Mouse (Mus musculus): ENCODE measurements at regions not wholly inside any gene's neighbourhood (a gene's known extent, or its start where the extent isn't known, plus 50 kb on each side); places are given as distances from the start of the nearest gene placed in this dataset.
"Not testable (repeated sequence)": the region's sequence is repeated elsewhere in the genome, so short reads cannot be mapped to it uniquely, and the experiment has no call there.

GRCm38 (mm10) chr5:78075203-78075602, 667.4 kb upstream of the Igfbp7 start:
- DNase-seq (ENCODE audit: extremely low spot score in 1 of 2, low spot score in 1 of 2): no peak

- no peak for DNase-seq (ENCODE audit: extremely low spot score in 1 of 2, low spot score in 1 of 2)
Observed at GRCm38 (mm10) chr5:78032554-78033250, 624.9 kb upstream of the Igfbp7 start.

DNA sequence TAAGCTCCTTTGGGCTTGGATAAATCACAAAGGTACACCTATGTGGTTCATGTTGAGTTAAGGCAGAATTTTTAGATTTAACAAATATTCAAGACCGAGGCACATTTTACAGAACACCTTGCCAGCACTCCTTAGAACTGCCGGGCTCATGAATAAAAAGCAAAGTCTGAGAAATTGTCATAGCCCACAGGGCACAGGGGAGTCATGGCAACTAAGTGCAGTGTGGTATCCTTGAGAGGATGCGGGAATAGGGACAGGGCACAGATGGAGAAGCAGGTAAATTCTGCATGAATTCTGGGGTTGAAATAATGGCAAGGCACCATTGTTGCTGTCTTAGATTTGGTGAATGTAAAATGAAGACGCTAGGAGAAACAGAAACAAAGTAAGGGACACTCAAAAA, 609.7 kb upstream of the Igfbp7 start:
- no peak for DNase-seq (ENCODE audit: extremely low spot score in 1 of 2, low spot score in 1 of 2)

- DNase-seq (ENCODE audit: extremely low spot score in 1 of 2, low spot score in 1 of 2): peak in 1 of 2 experiments; percentile 3
Observed at GRCm38 (mm10) chr5:77986449-77987047, 578.7 kb upstream of the Igfbp7 start.

DNA sequence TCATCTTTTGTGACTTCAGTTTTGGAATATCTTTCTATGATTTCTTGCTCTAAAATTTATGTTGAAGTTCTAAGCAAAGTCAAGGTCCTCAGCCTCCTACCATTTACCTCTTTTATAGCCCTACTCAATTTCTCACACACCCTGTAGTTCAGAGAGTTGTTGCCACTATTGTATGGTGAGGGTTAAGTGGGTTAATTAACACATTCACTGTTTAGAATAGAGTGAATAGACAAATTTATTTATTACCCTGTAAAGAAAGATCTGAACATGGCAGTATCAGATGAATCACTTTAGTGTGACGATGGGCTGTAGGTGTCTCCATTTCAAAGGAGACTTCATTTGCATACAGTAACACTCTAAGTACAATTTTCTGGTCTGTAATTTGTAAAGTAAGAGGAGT, 577.4 kb upstream of the Igfbp7 start:
- no peak for DNase-seq (ENCODE audit: extremely low spot score in 1 of 2, low spot score in 1 of 2)

- DNase-seq (ENCODE audit: extremely low spot score in 1 of 2, low spot score in 1 of 2): not testable (repeated sequence)
Observed at GRCm38 (mm10) chr5:77940021-77940420, 532.2 kb upstream of the Igfbp7 start.

- no peak for DNase-seq (ENCODE audit: extremely low spot score in 1 of 2, low spot score in 1 of 2)
Observed at GRCm38 (mm10) chr5:77931874-77932273, 524.0 kb upstream of the Igfbp7 start.

- DNase-seq (ENCODE audit: extremely low spot score in 1 of 2, low spot score in 1 of 2): no peak
Observed at GRCm38 (mm10) chr5:77921186-77921585, 513.3 kb upstream of the Igfbp7 start.

DNA sequence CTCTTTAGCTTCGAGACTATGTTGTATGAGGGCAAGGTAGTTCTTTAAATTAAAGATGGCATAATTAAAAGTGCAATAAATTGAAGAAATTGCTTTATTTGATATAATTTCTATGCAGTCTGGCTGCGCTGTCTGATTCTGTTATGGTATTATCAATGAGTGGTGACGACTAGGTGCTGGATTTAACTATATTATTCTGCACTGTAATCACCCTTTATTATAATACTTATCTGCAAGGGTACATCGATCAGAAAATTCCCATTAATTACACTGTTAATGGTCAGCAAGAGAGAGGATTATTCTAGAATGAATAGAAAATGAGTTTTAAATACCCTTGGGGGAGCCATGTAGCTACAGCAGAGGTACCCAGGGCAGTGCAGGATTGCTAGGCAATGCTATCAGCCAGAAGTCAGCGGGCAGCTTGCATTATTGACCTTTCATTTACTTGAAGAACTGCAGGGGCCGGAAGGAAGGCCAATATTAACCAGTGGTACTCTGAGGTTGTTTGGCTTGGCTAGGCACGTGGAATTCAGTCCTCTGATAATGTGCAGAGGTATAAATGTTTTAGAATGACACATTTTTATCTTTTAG, 509.3 kb upstream of the Igfbp7 start:
- DNase-seq (ENCODE audit: extremely low spot score in 1 of 2, low spot score in 1 of 2): no peak

DNA sequence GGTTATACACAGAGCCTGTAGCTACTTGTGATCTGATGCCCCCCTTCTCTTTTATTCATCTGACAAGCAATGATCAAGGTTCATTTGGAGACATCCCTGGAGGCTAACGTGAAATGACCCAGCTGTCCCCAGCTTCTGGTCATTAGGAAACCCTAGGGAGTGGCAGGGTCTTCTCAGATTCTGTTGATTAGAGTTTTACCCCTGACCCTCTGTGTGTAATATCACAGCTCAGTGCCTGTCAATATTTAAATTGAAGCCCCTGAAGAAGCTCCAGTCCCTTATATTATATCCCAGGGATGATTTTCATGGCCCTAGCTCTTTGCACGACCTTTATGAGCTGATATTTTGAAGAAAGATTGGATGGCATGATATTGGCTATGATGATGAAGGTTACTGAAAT, 508.5 kb upstream of the Igfbp7 start:
- DNase-seq (ENCODE audit: extremely low spot score in 1 of 2, low spot score in 1 of 2): no peak

GRCm38 (mm10) chr5:77909218-77909617, 501.4 kb upstream of the Igfbp7 start:
- no peak for DNase-seq (ENCODE audit: extremely low spot score in 1 of 2, low spot score in 1 of 2)

DNA sequence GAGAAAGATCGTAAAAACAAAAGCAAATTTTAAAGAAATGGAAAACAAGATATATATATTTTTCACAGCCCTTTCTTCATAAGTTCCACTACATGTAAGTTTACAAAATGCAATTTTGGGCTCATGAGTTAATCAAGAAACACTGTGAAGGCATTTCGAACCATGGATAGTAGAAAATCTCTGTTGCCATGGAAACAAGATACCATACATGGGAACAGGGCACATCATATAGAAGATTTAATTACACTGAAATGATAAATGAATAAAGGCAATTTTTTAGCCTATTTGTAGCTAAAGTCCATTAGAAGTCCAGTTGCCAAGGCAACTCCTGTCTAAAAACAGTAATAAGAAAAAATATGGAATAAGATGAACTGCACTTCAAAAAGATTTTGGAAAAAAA, 484.2 kb upstream of the Igfbp7 start:
- not testable (repeated sequence) for DNase-seq (ENCODE audit: extremely low spot score in 1 of 2, low spot score in 1 of 2)

DNA sequence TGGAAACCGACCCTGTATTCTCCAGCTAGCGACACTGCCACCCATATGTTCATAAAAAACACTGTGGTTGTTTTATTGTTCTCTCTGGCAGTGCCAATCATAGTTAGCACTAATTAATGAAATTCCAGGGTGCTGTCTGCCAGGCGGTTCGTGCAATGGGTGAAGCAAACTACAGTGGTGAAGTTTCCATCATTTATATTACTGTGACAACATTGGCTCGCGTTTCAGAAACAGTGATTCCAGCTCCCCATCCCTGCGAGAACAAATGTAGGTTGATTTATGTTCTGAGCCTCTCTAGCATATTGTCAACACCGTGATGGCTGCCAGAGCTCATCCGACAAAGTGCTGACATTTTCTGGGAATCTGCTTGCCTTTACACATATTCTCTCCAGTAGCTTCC, 480.7 kb upstream of the Igfbp7 start:
- DNase-seq (ENCODE audit: extremely low spot score in 1 of 2, low spot score in 1 of 2): peak in 1 of 2 experiments; percentile 11

- DNase-seq (ENCODE audit: extremely low spot score in 1 of 2, low spot score in 1 of 2): no peak
Observed at GRCm38 (mm10) chr5:77871403-77871802, 463.6 kb upstream of the Igfbp7 start.

- DNase-seq (ENCODE audit: extremely low spot score in 1 of 2, low spot score in 1 of 2): no peak
Observed at GRCm38 (mm10) chr5:77865342-77865741, 457.5 kb upstream of the Igfbp7 start.

DNA sequence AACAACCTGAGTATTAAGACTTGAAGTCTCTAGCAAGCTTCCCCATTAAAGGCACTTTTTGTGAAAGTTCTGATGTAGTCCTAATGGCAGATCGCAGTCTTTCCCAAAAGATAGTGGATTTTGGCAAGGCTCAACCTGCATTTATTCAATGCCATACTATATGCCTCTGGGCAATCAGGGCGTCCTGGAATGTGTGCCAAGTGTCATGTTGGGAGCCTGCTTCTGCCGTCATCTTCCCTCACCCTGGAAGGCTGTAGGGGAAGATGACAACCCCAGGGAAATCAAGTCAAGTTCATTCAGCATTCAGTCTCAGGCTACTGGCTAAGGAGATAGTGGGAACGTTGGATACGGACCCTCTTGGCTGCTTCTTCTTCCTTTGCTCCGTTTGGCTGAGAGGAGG, 447.4 kb upstream of the Igfbp7 start:
- no peak for DNase-seq (ENCODE audit: extremely low spot score in 1 of 2, low spot score in 1 of 2)

DNA sequence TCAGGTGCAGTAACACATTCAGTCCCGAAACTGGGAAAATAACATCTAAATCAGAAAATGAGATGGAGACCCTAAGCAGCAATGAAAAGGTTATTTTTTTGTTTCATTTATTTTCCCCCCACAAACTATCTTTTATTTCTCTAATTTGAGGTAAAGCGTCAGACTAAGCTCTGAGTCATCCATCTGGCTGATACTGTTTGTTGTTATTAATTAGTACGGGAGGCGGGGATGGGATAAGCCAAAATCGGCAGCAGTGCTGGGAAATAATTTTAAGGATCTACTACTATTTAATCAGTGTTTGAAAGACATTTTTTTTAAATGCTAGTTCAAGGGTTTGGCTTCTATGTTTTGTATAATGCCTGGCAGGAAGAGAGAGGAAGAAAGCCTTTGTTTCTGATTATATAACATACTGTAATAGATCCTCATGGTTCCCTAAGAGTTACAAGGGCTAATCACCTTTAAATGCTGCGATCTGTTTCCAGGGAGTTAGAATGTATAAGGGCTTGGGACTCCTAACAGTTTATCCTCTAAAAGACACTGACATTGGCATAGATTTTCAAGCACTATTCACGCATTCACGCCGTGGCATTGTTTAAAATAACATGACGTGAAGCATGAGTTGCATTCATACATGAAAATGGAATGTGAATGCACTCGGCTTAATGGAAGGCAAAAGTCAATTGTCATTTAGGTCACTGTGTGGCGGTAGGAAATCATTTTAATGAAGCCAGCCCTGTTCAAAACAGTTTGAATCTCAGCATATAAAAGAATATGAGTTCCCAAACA, 446.4 kb upstream of the Igfbp7 start:
- DNase-seq (ENCODE audit: extremely low spot score in 1 of 2, low spot score in 1 of 2): no peak

- DNase-seq (ENCODE audit: extremely low spot score in 1 of 2, low spot score in 1 of 2): no peak
Observed at GRCm38 (mm10) chr5:77851645-77852044, 443.8 kb upstream of the Igfbp7 start.

DNA sequence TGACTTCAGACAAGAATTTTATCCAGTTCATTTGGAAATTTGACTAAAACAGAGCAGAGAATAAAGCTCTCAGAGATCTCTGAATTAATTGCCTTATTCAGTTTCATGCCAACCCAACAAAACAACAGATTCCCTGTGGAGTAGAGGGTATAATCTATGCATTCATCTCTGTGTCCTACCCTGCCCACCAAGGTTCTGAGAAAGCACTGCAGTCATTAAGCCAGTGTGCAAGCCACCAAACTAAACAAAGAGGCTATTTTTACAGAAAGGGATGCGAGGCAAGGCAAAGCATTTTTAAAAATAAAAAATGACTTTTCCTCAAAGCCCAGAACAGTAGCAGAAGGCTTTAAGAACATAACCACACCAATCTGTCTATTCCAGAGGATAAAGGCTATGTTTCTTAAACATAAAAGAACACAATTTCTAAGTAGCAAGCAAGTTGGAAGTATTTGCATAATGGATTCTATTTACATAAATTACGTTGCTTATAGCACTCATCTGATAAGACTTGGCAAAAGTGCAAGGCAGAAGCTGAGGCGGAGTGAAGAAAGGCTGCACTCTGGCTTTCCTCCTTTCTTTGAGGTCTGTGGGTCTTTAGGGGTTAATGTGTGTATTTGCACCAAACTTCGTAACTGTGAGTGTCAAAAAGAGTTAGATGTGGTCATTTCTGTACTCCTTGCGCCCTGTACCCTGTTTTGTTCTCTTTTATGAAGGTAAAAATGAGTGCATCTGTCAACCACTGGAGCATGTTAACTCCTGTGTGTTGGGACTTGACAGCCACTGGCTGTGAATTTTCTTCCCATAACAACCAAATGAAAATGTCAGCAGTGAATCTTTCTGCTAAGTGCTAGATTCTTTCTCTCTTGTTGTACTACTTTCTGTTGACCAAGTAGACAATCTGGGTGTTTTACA, 430.6 kb upstream of the Igfbp7 start:
- no peak for DNase-seq (ENCODE audit: extremely low spot score in 1 of 2, low spot score in 1 of 2)

GRCm38 (mm10) chr5:77827971-77828370, 420.1 kb upstream of the Igfbp7 start:
- DNase-seq (ENCODE audit: extremely low spot score in 1 of 2, low spot score in 1 of 2): no peak

Measured in layer of hippocampus, postnatal 25 days (tissue).